10 mouse cellular contexts compared by ENCODE assay signal in the genomic region with DNA sequence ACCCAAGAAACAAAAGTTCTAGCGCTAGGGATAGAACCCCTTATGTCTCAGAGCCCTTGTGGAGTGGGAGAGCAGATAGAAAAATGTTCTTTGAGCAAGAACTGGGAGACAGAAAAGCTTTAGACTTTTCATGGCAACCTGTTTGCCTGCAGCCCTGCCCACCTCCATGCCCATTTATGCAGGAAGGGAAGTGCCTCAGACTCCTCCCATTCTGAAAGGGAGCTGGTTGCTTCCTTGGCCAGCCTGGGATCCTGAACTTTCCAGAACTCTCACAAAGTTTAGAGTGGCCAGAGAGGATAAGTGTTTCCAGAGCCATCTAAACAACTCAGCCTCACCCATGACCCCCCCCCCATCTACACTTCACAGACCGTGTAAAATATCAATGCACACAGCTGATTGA. TPM values are rescaled to one million over a fixed set of nuclear protein-coding genes. Genes with fewer than 3 reads are reported as not detected.
DNase-seq lines count a peak whose midpoint lies in the region; ATAC-seq and TF ChIP-seq lines count a peak whose summit lies in the region.
"Had no signal": no experiment of that assay in that cellular context is flagged by ENCODE, and none has a peak within 500 bp of the region (broad histone marks: within the 10 kb centered on the region; RNA-seq: fewer than 3 reads in every experiment).

No protein-coding gene starts in this region.

- peak overlapping the region; percentile 70 for H3K27ac ChIP-seq in heart, embryonic 11.5 days (ENCODE audit: low read depth, low read length)
- H3K27ac ChIP-seq in CH12.LX (ENCODE audit: insufficient read depth, low read depth), result peak overlapping the region; percentile 96
- H3K27ac ChIP-seq in heart, embryonic 13.5 days (replicated peaks), result peak overlapping the region; percentile 80
- H3K27ac ChIP-seq in hindbrain, embryonic 16.5 days (ENCODE audit: low read depth, low read length), result no peak overlapping the region
- H3K27ac ChIP-seq: forebrain, embryonic 13.5 days had no signal

- TF ChIP-seq RAD21 in CH12.LX (IDR thresholded peaks at IDR 0.05; ENCODE audit: low read depth, low read length), result no peak

- H3K4me2 ChIP-seq in heart, embryonic 11.5 days, result peak overlapping the region; percentile 76
- peak overlapping the region; percentile 62 for H3K4me2 ChIP-seq in CH12.LX (ENCODE audit: insufficient read depth, low read depth, poor library complexity, severe bottlenecking)
- H3K4me2 ChIP-seq in heart, embryonic 13.5 days, result peak overlapping the region; percentile 70
- no peak overlapping the region; the same call in 1 of the 2 replicates for H3K4me2 ChIP-seq in hindbrain, embryonic 16.5 days (ENCODE audit: low read length)
- H3K4me2 ChIP-seq: forebrain, embryonic 13.5 days had no signal

- peaks cover 21% of the 10 kb centered on the region for H3K27me3 ChIP-seq in heart, embryonic 11.5 days (ENCODE audit: control insufficient read depth, insufficient read depth, low read length)
- H3K27me3 ChIP-seq in CH12.LX (replicated peaks), result no peaks in the 10 kb centered on the region
- peaks cover 30% of the 10 kb centered on the region for H3K27me3 ChIP-seq in heart, embryonic 13.5 days (replicated peaks)
- peaks cover 23% of the 10 kb centered on the region for H3K27me3 ChIP-seq in hindbrain, embryonic 16.5 days (replicated peaks; ENCODE audit: control insufficient read depth, insufficient read depth, low read length)

- TF ChIP-seq EP300 in CH12.LX (IDR thresholded peaks at IDR 0.05; ENCODE audit: low read length), result no peak

- dilution Hi-C loops in CH12.LX (cut with MboI; ENCODE audit: extremely low pct_ligation_motif_present, extremely low pct_unique_long_range_greater_than_20kb, low sequenced_read_pairs), result no loop called here

- no peak for DNase-seq in heart, postnatal 14 days
- DNase-seq in CH12.LX (ENCODE audit: extremely low read depth), result no peak
- peak; percentile 64 to 71 for DNase-seq in lung, adult 18-20 months
- no peak for DNase-seq in right cerebral cortex, adult 18-20 months
- DNase-seq in cerebellum, adult 11 months, result no peak

- ATAC-seq in heart, embryonic 11.5 days (replicated peaks; ENCODE audit: insufficient number of reproducible peaks, low FRiP score, low TSS enrichment), result no peak
- ATAC-seq in heart, embryonic 13.5 days (ENCODE audit: extremely low read depth, insufficient number of reproducible peaks, low FRiP score, low TSS enrichment), result no peak
- no peak for ATAC-seq in hindbrain, embryonic 16.5 days
- ATAC-seq: forebrain, embryonic 13.5 days had no signal

- no peak overlapping the region for H3K4me3 ChIP-seq in heart, embryonic 11.5 days (ENCODE audit: low read depth, low read length)
- peak overlapping the region in 1 of 3 experiments; percentile 61 for H3K4me3 ChIP-seq in CH12.LX (replicated peaks in 1 of 3; ENCODE audit: low read depth in 2 of 3, low read length in 2 of 3, poor library complexity in 1 of 3)
- H3K4me3 ChIP-seq in heart, embryonic 13.5 days, result peak overlapping the region; percentile 46; the same call in 1 of the 2 replicates
- H3K4me3 ChIP-seq in hindbrain, embryonic 16.5 days (ENCODE audit: low read length), result no peak overlapping the region
- H3K4me3 ChIP-seq: forebrain, embryonic 13.5 days had no signal

- peaks cover 32% of the 10 kb centered on the region for H3K4me1 ChIP-seq in heart, embryonic 11.5 days (ENCODE audit: control insufficient read depth, insufficient read depth, low read length)
- peaks cover 14 to 36% of the 10 kb centered on the region in 2 experiments for H3K4me1 ChIP-seq in CH12.LX (ENCODE audit: control insufficient read depth in 1 of 2, insufficient read depth in 2 of 2)
- peaks cover 51% of the 10 kb centered on the region for H3K4me1 ChIP-seq in heart, embryonic 13.5 days
- no peaks in the 10 kb centered on the region for H3K4me1 ChIP-seq in hindbrain, embryonic 16.5 days (ENCODE audit: control insufficient read depth, insufficient read depth, low read depth, low read length)

- peak overlapping the region; percentile 16; the same call in 1 of the 2 replicates for H3K9ac ChIP-seq in heart, embryonic 11.5 days (ENCODE audit: low read depth, low read length)
- H3K9ac ChIP-seq in CH12.LX (ENCODE audit: insufficient read depth, low read depth), result peak overlapping the region; percentile 49; the same call in 1 of the 2 replicates
- no peak overlapping the region for H3K9ac ChIP-seq in heart, embryonic 13.5 days
- no peak overlapping the region for H3K9ac ChIP-seq in hindbrain, embryonic 16.5 days (ENCODE audit: low read depth, low read length)
- H3K9ac ChIP-seq: forebrain, embryonic 13.5 days had no signal

- peaks cover 16% of the 10 kb centered on the region for H3K36me3 ChIP-seq in heart, embryonic 11.5 days (ENCODE audit: control insufficient read depth, insufficient read depth, low read length)
- peaks cover 28 to 60% of the 10 kb centered on the region in 2 experiments for H3K36me3 ChIP-seq in CH12.LX (replicated peaks in 1 of 2; ENCODE audit: control insufficient read depth in 1 of 2, insufficient read depth in 1 of 2, low read length in 1 of 2)
- peaks cover 32% of the 10 kb centered on the region for H3K36me3 ChIP-seq in heart, embryonic 13.5 days
- H3K36me3 ChIP-seq in hindbrain, embryonic 16.5 days (ENCODE audit: control insufficient read depth, insufficient read depth, low read length), result peaks cover 25% of the 10 kb centered on the region

- in situ Hi-C loops in CH12.LX (cut with MboI; ENCODE audit: low pct_ligation_motif_present, low pct_unique_long_range_greater_than_20kb, low sequenced_read_pairs), result no loop called here

- 15% methylated on average over 2 of the region's 2 CpGs for WGBS in heart, embryonic 11.5 days (ENCODE audit: insufficient replicate concordance)
- WGBS in heart, embryonic 13.5 days, result 28% methylated on average over 2 of the region's 2 CpGs
- 22% methylated on average over 2 of the region's 2 CpGs for WGBS in hindbrain, embryonic 16.5 days

- TF ChIP-seq CTCF in CH12.LX (conservative IDR thresholded peaks at IDR 0.05 in 1 of 2, IDR thresholded peaks at IDR 0.05 in 1 of 2; ENCODE audit: low read depth in 2 of 2, low read length in 2 of 2), result no peak

- intact Hi-C loops in heart, postnatal 14 days (cut with DNase I), result loop anchor here (5.0 kb wide), 1 partner anchor 135 kb away; a partner anchor contains a TSS

- peaks cover 16% of the 10 kb centered on the region for H3K79me2 ChIP-seq in CH12.LX (replicated peaks; ENCODE audit: control insufficient read depth, extremely low read depth, insufficient read depth, poor library complexity, severe bottlenecking)

- TF ChIP-seq POLR2A in CH12.LX (IDR thresholded peaks at IDR 0.05; ENCODE audit: low read depth, low read length), result no peak

- no peaks in the 10 kb centered on the region for H3K9me3 ChIP-seq in heart, embryonic 11.5 days (replicated peaks; ENCODE audit: control insufficient read depth, low read length)
- no peaks in the 10 kb centered on the region for H3K9me3 ChIP-seq in CH12.LX (replicated peaks; ENCODE audit: low read length)
- H3K9me3 ChIP-seq in heart, embryonic 13.5 days, result no peaks in the 10 kb centered on the region
- no peaks in the 10 kb centered on the region for H3K9me3 ChIP-seq in hindbrain, embryonic 16.5 days (ENCODE audit: control insufficient read depth, low read length)
- H3K9me3 ChIP-seq: forebrain, embryonic 13.5 days had no signal

TF ChIP-seq in CH12.LX, 34 proteins besides CTCF, POLR2A, EP300 and RAD21 (continues in another document):
- no peak for TF ChIP-seq JUN (IDR thresholded peaks at IDR 0.05; ENCODE audit: insufficient read depth, low read depth, low read length)

RNA-seq across cellular contexts. Expression of a gene that starts 0.5 kb away (rescaled TPM):
- polyA plus RNA-seq in heart, embryonic 11.5 days (2014; fragmentation: Nextera tagmentation; extraction: Ambion mirVana), result 5.9 and 8.3 TPM in 2 replicates
- 1 to 10 TPM; 5.0 to 5.5 TPM for total RNA-seq in heart, postnatal 14 days (2021)
- 17.5 and 20.4 TPM in 2 replicates for total RNA-seq in CH12.LX (2012; rRNA removed)
- 12.6 and 13.1 TPM in 2 replicates for total RNA-seq in CH12.LX (2014; rRNA removed)
- 15.3 TPM in 2 replicates for polyA plus RNA-seq in CH12.LX (2012; ENCODE audit: insufficient read length, low read depth)
- 6.4 and 6.9 TPM in 2 replicates for polyA plus RNA-seq in heart, embryonic 13.5 days (2015; fragmentation: Nextera tagmentation; extraction: Ambion mirVana)
- polyA plus RNA-seq in hindbrain, embryonic 16.5 days (2015; fragmentation: Nextera tagmentation; extraction: Ambion mirVana), result 2.1 and 2.3 TPM in 2 replicates

RNA-seq across cellular contexts. Expression of a gene that starts 14.1 kb away (rescaled TPM):
- polyA plus RNA-seq in heart, embryonic 11.5 days (2014; fragmentation: Nextera tagmentation; extraction: Ambion mirVana), result 62.9 and 69.0 TPM in 2 replicates
- total RNA-seq in heart, postnatal 14 days (2021), result 10 to 100 TPM; 35.7 to 36.2 TPM
- total RNA-seq in CH12.LX (2012; rRNA removed) (57.0 and 58.7 TPM in 2 replicates), CH12.LX (2014; rRNA removed) (42.0 and 53.6 TPM in 2 replicates)
- 52.5 and 58.0 TPM in 2 replicates for polyA plus RNA-seq in CH12.LX (2012; ENCODE audit: insufficient read length, low read depth)
- 68.8 and 72.8 TPM in 2 replicates for polyA plus RNA-seq in heart, embryonic 13.5 days (2015; fragmentation: Nextera tagmentation; extraction: Ambion mirVana)
- 105 and 112 TPM in 2 replicates for polyA plus RNA-seq in hindbrain, embryonic 16.5 days (2015; fragmentation: Nextera tagmentation; extraction: Ambion mirVana)

RNA-seq across cellular contexts. Expression of a gene that starts 16.6 kb away (rescaled TPM):
- 4.5 and 4.8 TPM in 2 replicates for polyA plus RNA-seq in heart, embryonic 11.5 days (2014; fragmentation: Nextera tagmentation; extraction: Ambion mirVana)
- 10 to 100 TPM; 14.0 to 15.0 TPM for total RNA-seq in heart, postnatal 14 days (2021)
- total RNA-seq in CH12.LX (2012; rRNA removed) (3.1 TPM in 2 replicates), CH12.LX (2014; rRNA removed) (0.24 and 0.35 TPM in 2 replicates)
- 0.14 and 0.20 TPM in 2 replicates for polyA plus RNA-seq in CH12.LX (2012; ENCODE audit: insufficient read length, low read depth)
- 7.7 and 8.2 TPM in 2 replicates for polyA plus RNA-seq in heart, embryonic 13.5 days (2015; fragmentation: Nextera tagmentation; extraction: Ambion mirVana)
- 13.6 and 16.3 TPM in 2 replicates for polyA plus RNA-seq in hindbrain, embryonic 16.5 days (2015; fragmentation: Nextera tagmentation; extraction: Ambion mirVana)

RNA-seq across cellular contexts. Expression of a gene that starts 17.2 kb away (rescaled TPM):
- polyA plus RNA-seq in heart, embryonic 11.5 days (2014; fragmentation: Nextera tagmentation; extraction: Ambion mirVana), result not detected in 2 replicates
- total RNA-seq in heart, postnatal 14 days (2021), result not detected
- total RNA-seq in CH12.LX (2012; rRNA removed) (not detected in 2 replicates), CH12.LX (2014; rRNA removed) (not detected in 2 replicates)
- polyA plus RNA-seq in CH12.LX (2012; ENCODE audit: insufficient read length, low read depth), result not detected in 2 replicates
- polyA plus RNA-seq in heart, embryonic 13.5 days (2015; fragmentation: Nextera tagmentation; extraction: Ambion mirVana), result not detected in 2 replicates
- not detected in 2 replicates for polyA plus RNA-seq in hindbrain, embryonic 16.5 days (2015; fragmentation: Nextera tagmentation; extraction: Ambion mirVana)
- polyA plus RNA-seq: forebrain, embryonic 13.5 days; midbrain, postnatal 0 days had no signal

RNA-seq across cellular contexts. Expression of a gene that starts 21.4 kb away (rescaled TPM):
- 0.44 TPM in 1 of 2 replicates, not detected in the other for polyA plus RNA-seq in heart, embryonic 11.5 days (2014; fragmentation: Nextera tagmentation; extraction: Ambion mirVana)
- total RNA-seq in heart, postnatal 14 days (2021), result not detected
- total RNA-seq in CH12.LX (2012; rRNA removed), result 0.38 and 0.42 TPM in 2 replicates
- total RNA-seq in CH12.LX (2014; rRNA removed), result not detected in 2 replicates
- polyA plus RNA-seq in CH12.LX (2012; ENCODE audit: insufficient read length, low read depth), result 23.4 and 35.0 TPM in 2 replicates
- polyA plus RNA-seq in heart, embryonic 13.5 days (2015; fragmentation: Nextera tagmentation; extraction: Ambion mirVana), result not detected in 2 replicates
- 0.39 and 1.0 TPM in 2 replicates for polyA plus RNA-seq in hindbrain, embryonic 16.5 days (2015; fragmentation: Nextera tagmentation; extraction: Ambion mirVana)
- total RNA-seq: midbrain, postnatal 0 days had no signal
- polyA plus RNA-seq: forebrain, embryonic 13.5 days; midbrain, postnatal 0 days had no signal

Comparison
In these comparisons a context has a peak if more than half of its experiments do, and no peak if none do; other contexts are left out.
1. H3K9ac ChIP-seq: peak in heart, embryonic 11.5 days (single experiment) and CH12.LX (single experiment); none in heart, embryonic 13.5 days (single experiment) and hindbrain, embryonic 16.5 days (single experiment).
2. DNase-seq: peak in lung, adult 18-20 months (2 of 2); none in heart, postnatal 14 days (0 of 2), CH12.LX (single experiment), right cerebral cortex, adult 18-20 months (single experiment) and cerebellum, adult 11 months (single experiment).